Mouse (Mus musculus): ENCODE results near the gene Ccdc158. TPM values are rescaled to one million over a fixed set of nuclear protein-coding genes. Genes with fewer than 3 reads are reported as not detected.

Ccdc158 gene
- polyA plus RNA-seq, 1 experiment: 46.9 TPM

DNA sequence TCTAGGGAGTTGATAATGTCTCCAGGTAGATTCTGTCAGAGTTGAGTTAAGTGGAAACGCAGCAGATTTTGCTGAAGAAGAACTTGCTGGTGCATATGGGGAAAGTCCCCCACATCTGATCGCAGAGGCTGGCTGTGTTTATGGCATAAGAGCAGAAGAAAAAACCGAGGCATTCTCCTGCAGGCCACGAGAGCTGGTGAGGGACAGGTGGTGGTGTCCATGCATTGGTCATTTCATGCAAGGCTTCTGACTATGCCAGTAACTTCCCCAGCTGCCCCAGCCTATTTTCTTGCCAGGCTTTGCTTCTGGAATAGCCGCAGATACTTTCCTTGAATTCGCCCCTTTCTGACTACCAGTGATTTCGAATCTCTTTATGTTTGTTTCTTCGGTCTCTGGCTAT lies 78.2 kb downstream of the Ccdc158 start:
- Histone ChIP-seq H3K4me1 (ENCODE audit: control insufficient read depth, insufficient read depth, low read length) (no peaks in the 10 kb centered on the region), H3K4me3 (ENCODE audit: control insufficient read depth, low read depth, low read length) (no peak overlapping the region), H3K27ac (ENCODE audit: control insufficient read depth, insufficient read depth, low read depth, low read length) (no peak overlapping the region), H3K27me3 (ENCODE audit: control insufficient read depth, insufficient read depth, low read length) (no peaks in the 10 kb centered on the region), H3K36me3 (ENCODE audit: control insufficient read depth, insufficient read depth, low read length) (no peaks in the 10 kb centered on the region)
- no peak for TF ChIP-seq CTCF (IDR thresholded peaks at IDR 0.05; ENCODE audit: control insufficient read depth, insufficient read depth, insufficient replicate concordance, low read depth, low read length)
- no peak for TF ChIP-seq POLR2A (IDR thresholded peaks at IDR 0.05; ENCODE audit: control insufficient read depth, low read depth, low read length)

DNA sequence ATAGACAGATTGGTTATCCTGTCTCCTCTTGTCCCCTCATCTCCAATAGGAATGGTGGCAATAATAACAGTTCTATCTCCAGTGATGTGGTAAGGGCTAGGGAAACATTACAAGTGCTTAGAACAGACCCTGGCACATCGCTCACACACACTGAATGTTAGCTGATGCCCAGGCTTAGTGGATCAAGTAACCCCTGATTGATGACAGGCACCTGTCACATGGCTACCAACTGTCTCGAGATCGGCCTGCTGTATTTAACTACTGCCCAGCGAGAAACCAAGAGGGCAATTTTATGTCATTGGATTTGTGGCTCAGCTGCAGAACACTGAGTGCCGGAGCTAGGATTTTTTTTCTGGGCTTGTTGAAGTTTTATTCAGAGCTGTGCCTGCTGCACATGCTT lies 80.0 kb downstream of the Ccdc158 start:
- Histone ChIP-seq H3K27ac (ENCODE audit: control insufficient read depth, insufficient read depth, low read depth, low read length) (no peak overlapping the region), H3K4me1 (ENCODE audit: control insufficient read depth, insufficient read depth, low read length) (no peaks in the 10 kb centered on the region), H3K36me3 (ENCODE audit: control insufficient read depth, insufficient read depth, low read length) (no peaks in the 10 kb centered on the region), H3K27me3 (ENCODE audit: control insufficient read depth, insufficient read depth, low read length) (no peaks in the 10 kb centered on the region), H3K4me3 (ENCODE audit: control insufficient read depth, low read depth, low read length) (no peak overlapping the region)
- TF ChIP-seq POLR2A (IDR thresholded peaks at IDR 0.05; ENCODE audit: control insufficient read depth, low read depth, low read length): no peak
- TF ChIP-seq CTCF (IDR thresholded peaks at IDR 0.05; ENCODE audit: control insufficient read depth, insufficient read depth, insufficient replicate concordance, low read depth, low read length): no peak

DNA sequence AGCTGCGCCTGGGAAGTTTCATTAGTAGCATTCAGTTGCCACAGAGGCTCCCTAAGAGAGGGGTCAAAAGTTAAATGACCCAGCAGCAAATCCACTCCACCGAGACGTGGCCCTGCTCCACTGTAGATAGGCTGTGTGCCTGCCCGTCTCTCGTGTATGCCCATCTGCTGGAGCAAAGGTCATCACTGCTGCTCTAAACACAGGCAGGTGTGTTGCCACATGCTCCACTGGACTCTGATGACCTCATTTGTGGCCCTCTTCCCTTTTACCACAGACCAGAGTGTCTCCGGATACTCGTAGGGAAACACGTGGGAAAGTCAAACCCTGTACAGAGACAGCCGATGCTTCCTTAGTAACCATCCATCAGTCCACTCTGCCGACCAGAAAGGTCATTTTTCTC lies 89.1 kb downstream of the Ccdc158 start:
- no peaks in the 10 kb centered on the region for H3K27me3 ChIP-seq (ENCODE audit: control insufficient read depth, insufficient read depth, low read length)
- TF ChIP-seq POLR2A (IDR thresholded peaks at IDR 0.05; ENCODE audit: control insufficient read depth, low read depth, low read length): no peak
- TF ChIP-seq CTCF (IDR thresholded peaks at IDR 0.05; ENCODE audit: control insufficient read depth, insufficient read depth, insufficient replicate concordance, low read depth, low read length): no peak
- no peak overlapping the region for H3K27ac ChIP-seq (ENCODE audit: control insufficient read depth, insufficient read depth, low read depth, low read length)
- no peaks in the 10 kb centered on the region for H3K4me1 ChIP-seq (ENCODE audit: control insufficient read depth, insufficient read depth, low read length)
- H3K36me3 ChIP-seq (ENCODE audit: control insufficient read depth, insufficient read depth, low read length): no peaks in the 10 kb centered on the region
- no peak overlapping the region for H3K4me3 ChIP-seq (ENCODE audit: control insufficient read depth, low read depth, low read length)

DNA sequence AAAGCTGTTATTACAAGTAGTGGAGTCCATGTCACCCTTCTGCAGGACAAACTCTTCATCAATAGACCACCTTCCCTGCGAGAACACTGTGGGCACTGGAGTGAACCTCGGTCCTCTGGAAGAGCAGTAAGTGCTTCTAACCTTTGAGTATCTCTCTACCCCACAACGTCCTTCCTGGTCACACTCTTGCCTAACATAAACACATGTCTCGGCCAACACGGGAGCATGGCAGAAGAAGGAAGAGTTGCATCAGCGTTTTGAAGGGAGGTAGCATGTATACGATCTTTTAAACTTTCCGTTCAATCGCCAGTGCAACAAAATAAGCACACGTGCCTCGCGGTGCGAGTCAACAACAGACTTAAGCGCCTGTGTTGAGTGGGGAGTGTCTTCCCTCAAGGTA lies 95.5 kb downstream of the Ccdc158 start:
- H3K27ac ChIP-seq (ENCODE audit: control insufficient read depth, insufficient read depth, low read depth, low read length): no peak overlapping the region
- no peaks in the 10 kb centered on the region for H3K36me3 ChIP-seq (ENCODE audit: control insufficient read depth, insufficient read depth, low read length)
- H3K4me3 ChIP-seq (ENCODE audit: control insufficient read depth, low read depth, low read length): no peak overlapping the region
- no peaks in the 10 kb centered on the region for H3K4me1 ChIP-seq (ENCODE audit: control insufficient read depth, insufficient read depth, low read length)
- TF ChIP-seq POLR2A (IDR thresholded peaks at IDR 0.05; ENCODE audit: control insufficient read depth, low read depth, low read length): no peak
- no peak for TF ChIP-seq CTCF (IDR thresholded peaks at IDR 0.05; ENCODE audit: control insufficient read depth, insufficient read depth, insufficient replicate concordance, low read depth, low read length)
- no peaks in the 10 kb centered on the region for H3K27me3 ChIP-seq (ENCODE audit: control insufficient read depth, insufficient read depth, low read length)

DNA sequence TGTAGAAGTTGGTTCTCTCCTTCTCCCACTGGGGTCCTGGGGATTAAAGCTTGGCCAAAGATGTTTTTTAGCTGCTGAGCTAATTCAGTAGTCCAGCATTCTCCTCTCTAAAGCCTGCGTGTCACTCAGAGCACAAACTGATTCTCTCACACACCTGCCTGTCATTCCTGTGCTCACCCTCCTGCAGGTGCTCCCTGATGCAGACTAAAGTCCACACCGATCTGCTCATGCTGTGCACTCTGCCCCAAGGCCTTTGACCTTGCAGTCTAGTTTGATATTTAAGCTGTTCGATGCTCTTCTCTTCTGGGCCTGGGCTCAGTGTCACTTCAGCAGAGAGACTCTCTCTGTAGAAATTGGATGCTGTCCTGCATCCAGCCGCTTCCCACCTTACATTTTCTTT lies 103.8 kb downstream of the Ccdc158 start:
- TF ChIP-seq CTCF (IDR thresholded peaks at IDR 0.05; ENCODE audit: control insufficient read depth, insufficient read depth, insufficient replicate concordance, low read depth, low read length): no peak
- TF ChIP-seq POLR2A (IDR thresholded peaks at IDR 0.05; ENCODE audit: control insufficient read depth, low read depth, low read length): no peak
- Histone ChIP-seq H3K4me1 (ENCODE audit: control insufficient read depth, insufficient read depth, low read length) (no peaks in the 10 kb centered on the region), H3K4me3 (ENCODE audit: control insufficient read depth, low read depth, low read length) (no peak overlapping the region), H3K36me3 (ENCODE audit: control insufficient read depth, insufficient read depth, low read length) (no peaks in the 10 kb centered on the region), H3K27me3 (ENCODE audit: control insufficient read depth, insufficient read depth, low read length) (no peaks in the 10 kb centered on the region), H3K27ac (ENCODE audit: control insufficient read depth, insufficient read depth, low read depth, low read length) (no peak overlapping the region)

DNA sequence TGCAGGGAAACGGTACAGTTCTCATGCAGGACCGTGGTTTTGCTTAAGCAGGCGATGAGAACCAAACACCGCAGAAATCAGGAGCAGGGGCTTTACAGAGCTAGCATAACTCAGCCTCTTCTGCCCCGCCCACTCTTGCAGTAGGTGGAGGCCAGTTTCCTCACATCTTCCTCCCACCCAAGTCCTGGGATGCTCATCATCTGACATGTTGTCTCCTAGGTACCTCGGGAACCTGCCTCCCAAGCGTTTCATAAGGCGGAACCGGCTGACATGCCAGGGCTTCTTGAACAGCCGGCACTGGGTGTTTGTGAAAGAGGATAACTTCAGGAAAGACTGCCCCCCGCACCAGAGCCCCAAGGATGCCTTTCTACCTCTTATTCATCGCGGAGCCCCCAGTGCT lies 113.1 kb downstream of the Ccdc158 start:
- no peak overlapping the region for H3K27ac ChIP-seq (ENCODE audit: control insufficient read depth, insufficient read depth, low read depth, low read length)
- no peaks in the 10 kb centered on the region for H3K27me3 ChIP-seq (ENCODE audit: control insufficient read depth, insufficient read depth, low read length)
- H3K4me3 ChIP-seq (ENCODE audit: control insufficient read depth, low read depth, low read length): no peak overlapping the region
- H3K4me1 ChIP-seq (ENCODE audit: control insufficient read depth, insufficient read depth, low read length): no peaks in the 10 kb centered on the region
- no peaks in the 10 kb centered on the region for H3K36me3 ChIP-seq (ENCODE audit: control insufficient read depth, insufficient read depth, low read length)
- TF ChIP-seq CTCF (IDR thresholded peaks at IDR 0.05; ENCODE audit: control insufficient read depth, insufficient read depth, insufficient replicate concordance, low read depth, low read length) (no peak), POLR2A (IDR thresholded peaks at IDR 0.05; ENCODE audit: control insufficient read depth, low read depth, low read length) (no peak)

DNA sequence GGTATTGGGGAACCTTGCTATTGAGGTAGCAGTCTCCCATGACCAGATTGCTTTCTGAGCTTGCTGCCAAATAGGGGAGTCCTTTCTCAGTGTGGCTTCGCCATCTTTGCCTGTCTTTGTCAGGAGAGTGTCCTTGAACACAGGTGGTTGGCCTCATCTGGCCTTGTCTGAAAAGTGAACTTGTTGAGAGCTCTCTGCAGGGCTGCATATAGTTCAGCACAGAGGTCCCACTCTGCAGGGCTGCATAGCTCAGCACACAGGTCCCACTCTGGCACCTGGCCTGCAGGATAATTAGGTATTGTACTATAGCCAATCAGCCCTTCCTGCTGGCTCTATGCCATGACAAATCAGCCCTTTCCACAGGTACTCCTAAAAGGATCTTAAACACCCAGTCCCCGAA lies 114.9 kb downstream of the Ccdc158 start:
- TF ChIP-seq POLR2A (IDR thresholded peaks at IDR 0.05; ENCODE audit: control insufficient read depth, low read depth, low read length) (no peak), CTCF (IDR thresholded peaks at IDR 0.05; ENCODE audit: control insufficient read depth, insufficient read depth, insufficient replicate concordance, low read depth, low read length) (no peak)
- H3K27me3 ChIP-seq (ENCODE audit: control insufficient read depth, insufficient read depth, low read length): no peaks in the 10 kb centered on the region
- no peaks in the 10 kb centered on the region for H3K4me1 ChIP-seq (ENCODE audit: control insufficient read depth, insufficient read depth, low read length)
- no peak overlapping the region for H3K4me3 ChIP-seq (ENCODE audit: control insufficient read depth, low read depth, low read length)
- no peaks in the 10 kb centered on the region for H3K36me3 ChIP-seq (ENCODE audit: control insufficient read depth, insufficient read depth, low read length)
- H3K27ac ChIP-seq (ENCODE audit: control insufficient read depth, insufficient read depth, low read depth, low read length): no peak overlapping the region

Other genes with a start within 250 kb of the Ccdc158 start
- 11.8 and 15.2 TPM in 2 replicates for gene Nup54, start 240.1 kb downstream of the Ccdc158 start, polyA plus RNA-seq (2012; rRNA removed)
- 3.6 and 4.3 TPM in 2 replicates for gene Scarb2, start 168.4 kb downstream of the Ccdc158 start, polyA plus RNA-seq (2012; rRNA removed)
- gene Fam47e, start 120.2 kb downstream of the Ccdc158 start, polyA plus RNA-seq (2012; rRNA removed): not detected in 2 replicates
- 1.3 and 1.9 TPM in 2 replicates for gene Stbd1, start 72.2 kb downstream of the Ccdc158 start, polyA plus RNA-seq (2012; rRNA removed)
- 25.6 and 33.5 TPM in 2 replicates for gene Shroom3, start 8.2 kb upstream of the Ccdc158 start, polyA plus RNA-seq (2012; rRNA removed)